Mouse (Mus musculus) liver, embryonic 14.5 days (tissue): ENCODE measurements at regions not wholly inside any gene's neighbourhood (a gene's known extent, or its start where the extent isn't known, plus 50 kb on each side); places are given as distances from the start of the nearest gene placed in this dataset.

Experiments
- ATAC-seq: fragments of 200-750 bp; cut with Nextera tagmentation; 2 replicates; pipeline ENCODE4 v1.8.0; 2017; ENCODE audit warnings: moderate number of reproducible peaks, mild to moderate bottlenecking, moderate library complexity; ENCODE audit not compliant: insufficient read depth
- DNase-seq, 3 experiments: peaks; one replicate each; pipeline ENCODE4 v3.0.0-alpha.2; 2012 to 2013; ENCODE audit warnings: low read depth in 3 of 3, low spot score in 3 of 3
- H3K27ac ChIP-seq: fragments of 300-500 bp; sonication (generic); 2 replicates; pipeline ENCODE4 v1.5.1; 2014; ENCODE audit warnings: moderate library complexity, mild to moderate bottlenecking, control low read depth, inconsistent platforms
- H3K27me3 ChIP-seq: fragments of 300-500 bp; sonication (generic); 2 replicates; pipeline ENCODE4 v1.6.1; 2014; ENCODE audit warnings: mild to moderate bottlenecking, low read length, moderate library complexity; ENCODE audit not compliant: control insufficient read depth, insufficient read depth
- H3K36me3 ChIP-seq: fragments of 300-500 bp; sonication (generic); replicated peaks from 2 replicates; pipeline ENCODE4 v1.6.1; 2014; ENCODE audit warnings: low read depth; ENCODE audit not compliant: control insufficient read depth, insufficient read depth
- H3K4me1 ChIP-seq, 2 experiments: fragments of 200-500 bp in 1 of 2; fragments of 300-500 bp in 1 of 2; sonication (generic) in 1 of 2; replicated peaks; 2 replicates each; pipeline ENCODE4 v1.6.1; 2012 to 2014; ENCODE audit warnings: antibody characterized with exemption in 1 of 2, inconsistent platforms in 1 of 2, low read length in 1 of 2; ENCODE audit not compliant: control insufficient read depth in 2 of 2, insufficient read depth in 2 of 2
- H3K4me2 ChIP-seq: fragments of 300-500 bp; sonication (generic); 2 replicates; pipeline ENCODE4 v1.6.1; 2014; ENCODE audit warnings: low read depth, mild to moderate bottlenecking, control low read depth, moderate library complexity
- H3K4me3 ChIP-seq, 2 experiments: fragments of 200-500 bp in 1 of 2; fragments of 300-500 bp in 1 of 2; sonication (generic) in 1 of 2; 2 replicates each; pipeline ENCODE4 v1.5.1; 2012 to 2014; ENCODE audit warnings: low read depth in 2 of 2, low read length in 2 of 2, mild to moderate bottlenecking in 2 of 2, control low read depth in 1 of 2, inconsistent platforms in 1 of 2, moderate library complexity in 1 of 2; ENCODE audit not compliant: insufficient read depth in 1 of 2
- H3K9ac ChIP-seq: fragments of 300-500 bp; sonication (generic); replicated peaks from 2 replicates; pipeline ENCODE4 v1.6.1; 2014; ENCODE audit warnings: mild to moderate bottlenecking, control low read depth, moderate library complexity
- H3K9me3 ChIP-seq: fragments of 300-500 bp; sonication (generic); 2 replicates; pipeline ENCODE4 v1.6.1; 2016; ENCODE audit warnings: low read length, mixed read lengths; ENCODE audit not compliant: control insufficient read depth
- CTCF ChIP-seq: IDR thresholded peaks from 2 replicates; pipeline ENCODE4 v1.5.1; 2016; ENCODE audit warnings: antibody characterized with exemption, low read depth, control low read depth
- EP300 ChIP-seq: IDR thresholded peaks from 2 replicates; pipeline ENCODE4 v1.6.1; 2016; ENCODE audit warnings: antibody characterized with exemption, low read depth
- WGBS: fragments of 180-500 bp; shearing (Covaris S2); extraction: QIAGEN DNeasy Blood & Tissue Kit; methylation state at CpG from one replicate; pipeline ENCODE4 v1.1.7; 2014; ENCODE audit not compliant: insufficient replicate concordance; 5-methylcytosine and 5-hydroxymethylcytosine counted together

- Histone ChIP-seq H3K27ac (no peak overlapping the region), H3K27me3 (no peaks in the 10 kb centered on the region), H3K4me3 (no peak overlapping the region), H3K36me3 (no peaks in the 10 kb centered on the region), H3K9me3 (no peaks in the 10 kb centered on the region), H3K4me2 (no peak overlapping the region), H3K9ac (no peak overlapping the region), H3K4me1 (no peaks in the 10 kb centered on the region)
- no peak for TF ChIP-seq CTCF
- no peak for TF ChIP-seq EP300
- no peak for ATAC-seq
- DNase-seq = no peak
- WGBS = 59% methylated on average over 1 of the region's 1 CpGs
Observed at GRCm38 (mm10) chr14:101067082-101067481, 133.0 kb downstream of the Prr30 start.

GRCm38 (mm10) chr14:101056874-101057273, 143.3 kb downstream of the Prr30 start:
- TF ChIP-seq CTCF (no peak), EP300 (no peak)
- DNase-seq (no peak), ATAC-seq (no peak)
- H3K36me3 ChIP-seq = no peaks in the 10 kb centered on the region
- no peak overlapping the region for H3K27ac ChIP-seq
- no peaks in the 10 kb centered on the region for H3K27me3 ChIP-seq
- H3K9me3 ChIP-seq = no peaks in the 10 kb centered on the region
- H3K4me1 ChIP-seq = no peaks in the 10 kb centered on the region
- no peak overlapping the region for H3K4me3 ChIP-seq
- H3K4me2 ChIP-seq = no peak overlapping the region
- H3K9ac ChIP-seq = no peak overlapping the region
- whole genome bisulfite sequencing = 58% methylated on average over 2 of the region's 2 CpGs

- Histone ChIP-seq H3K9me3 (no peaks in the 10 kb centered on the region), H3K4me2 (no peak overlapping the region), H3K27ac (no peak overlapping the region), H3K27me3 (no peaks in the 10 kb centered on the region), H3K9ac (no peak overlapping the region), H3K4me1 (no peaks in the 10 kb centered on the region), H3K36me3 (no peaks in the 10 kb centered on the region), H3K4me3 (no peak overlapping the region)
- no peak for TF ChIP-seq CTCF
- TF ChIP-seq EP300 = no peak
- WGBS = 36% methylated on average over 3 of the region's 3 CpGs
- no peak for DNase-seq
- ATAC-seq = no peak
Observed at GRCm38 (mm10) chr14:101055915-101056314, 144.2 kb downstream of the Prr30 start.

- DNase-seq = no peak
- no peaks in the 10 kb centered on the region for H3K4me1 ChIP-seq
- WGBS = 55% methylated on average over 4 of the region's 4 CpGs
Observed at GRCm38 (mm10) chr14:101054786-101055185, 145.3 kb downstream of the Prr30 start.

GRCm38 (mm10) chr14:101052760-101053159, 147.4 kb downstream of the Prr30 start:
- DNase-seq (no peak), ATAC-seq (no peak)
- no peak overlapping the region for H3K9ac ChIP-seq
- no peak overlapping the region for H3K4me2 ChIP-seq
- 29% methylated on average over 2 of the region's 2 CpGs for WGBS
- no peak overlapping the region for H3K4me3 ChIP-seq
- no peaks in the 10 kb centered on the region for H3K9me3 ChIP-seq
- no peaks in the 10 kb centered on the region for H3K36me3 ChIP-seq
- H3K4me1 ChIP-seq = no peaks in the 10 kb centered on the region
- H3K27ac ChIP-seq = no peak overlapping the region
- no peaks in the 10 kb centered on the region for H3K27me3 ChIP-seq
- TF ChIP-seq EP300 (no peak), CTCF (no peak)

More at GRCm38 (mm10) chr14:101054786-101055185, 145.3 kb downstream of the Prr30 start:
- H3K27ac ChIP-seq = no peak overlapping the region
- no peak for ATAC-seq
- no peak overlapping the region for H3K9ac ChIP-seq
- TF ChIP-seq EP300 (no peak), CTCF (no peak)
- no peaks in the 10 kb centered on the region for H3K9me3 ChIP-seq
- H3K4me3 ChIP-seq = no peak overlapping the region
- no peak overlapping the region for H3K4me2 ChIP-seq
- H3K27me3 ChIP-seq = no peaks in the 10 kb centered on the region
- H3K36me3 ChIP-seq = no peaks in the 10 kb centered on the region

GRCm38 (mm10) chr14:101050212-101050611, 149.9 kb downstream of the Prr30 start:
- ATAC-seq (no peak), DNase-seq (no peak)
- TF ChIP-seq EP300 (no peak), CTCF (no peak)
- Histone ChIP-seq H3K36me3 (no peaks in the 10 kb centered on the region), H3K4me2 (no peak overlapping the region), H3K4me1 (no peaks in the 10 kb centered on the region), H3K9ac (no peak overlapping the region), H3K9me3 (no peaks in the 10 kb centered on the region), H3K27me3 (no peaks in the 10 kb centered on the region), H3K27ac (no peak overlapping the region), H3K4me3 (no peak overlapping the region)
- WGBS = 44% methylated on average over 2 of the region's 2 CpGs
